Mouse (Mus musculus): ENCODE results near the gene Wnt7a.

- TF ChIP-seq CTCF (IDR thresholded peaks at IDR 0.05; ENCODE audit: low read depth, low read length) (no peak), POLR2A (IDR thresholded peaks at IDR 0.05; ENCODE audit: extremely low read depth, insufficient read depth, low read length) (no peak)
Measured at GRCm38 (mm10) chr6:91346906-91347156, 64.3 kb downstream of the Wnt7a start.
